Mouse (Mus musculus) lung, adult 18-20 months (tissue): ENCODE data around the gene Arpc4.
A peak's percentile ranks its signal among the peaks of the same experiment; 100 is the strongest.

Source experiments
- DNase-seq, 2 experiments: peaks; one replicate each; pipeline ENCODE4 v3.0.0; 2022; ENCODE audit warnings: mixed read lengths in 2 of 2

Gene Arpc4

GRCm38 (mm10) chr6:113405483-113405882 lies 27.6 kb downstream of the Arpc4 start:
- no peak for DNase-seq

GRCm38 (mm10) chr6:113406683-113407082 lies 28.8 kb downstream of the Arpc4 start:
- no peak for DNase-seq

- no peak for DNase-seq
Measured at GRCm38 (mm10) chr6:113410001-113410400, 32.1 kb downstream of the Arpc4 start.

- DNase-seq: no peak
Measured at GRCm38 (mm10) chr6:113416416-113416815, 38.5 kb downstream of the Arpc4 start.

GRCm38 (mm10) chr6:113418441-113419198 lies 40.7 kb downstream of the Arpc4 start:
- DNase-seq: no peak

- DNase-seq: peak; percentile 98 to 99
Measured at GRCm38 (mm10) chr6:113419199-113419587, 41.3 kb downstream of the Arpc4 start, which contains the start of gene Rpusd3. TSS of gene Rpusd3 (minus strand) at chr6:113419340.

- DNase-seq: no peak
Measured at GRCm38 (mm10) chr6:113423000-113423399, 45.1 kb downstream of the Arpc4 start.

- no peak for DNase-seq
Measured at GRCm38 (mm10) chr6:113424187-113424586, 46.3 kb downstream of the Arpc4 start.

- no peak for DNase-seq
Measured at GRCm38 (mm10) chr6:113426696-113427095, 48.8 kb downstream of the Arpc4 start.

GRCm38 (mm10) chr6:113427397-113427796 lies 49.5 kb downstream of the Arpc4 start:
- peak in 1 of 2 experiments; percentile 49 for DNase-seq

GRCm38 (mm10) chr6:113428006-113428405 lies 50.1 kb downstream of the Arpc4 start:
- DNase-seq: no peak

GRCm38 (mm10) chr6:113429965-113430364 lies 52.0 kb downstream of the Arpc4 start:
- DNase-seq: no peak

- no peak for DNase-seq
Measured at GRCm38 (mm10) chr6:113430846-113431245, 52.9 kb downstream of the Arpc4 start.

- DNase-seq: no peak
Measured at GRCm38 (mm10) chr6:113431801-113432200, 53.9 kb downstream of the Arpc4 start.

GRCm38 (mm10) chr6:113433661-113434060 lies 55.7 kb downstream of the Arpc4 start:
- no peak for DNase-seq

GRCm38 (mm10) chr6:113434691-113435090 lies 56.8 kb downstream of the Arpc4 start:
- no peak for DNase-seq

GRCm38 (mm10) chr6:113435664-113436205 lies 57.8 kb downstream of the Arpc4 start, which contains the start of gene Cidec:
TSS of gene Cidec (minus strand) at chr6:113435760.
- DNase-seq: peak; percentile 35 to 41

- DNase-seq: no peak
Measured at GRCm38 (mm10) chr6:113437135-113437534, 59.2 kb downstream of the Arpc4 start.

GRCm38 (mm10) chr6:113438721-113439430 lies 61.0 kb downstream of the Arpc4 start:
- no peak for DNase-seq
